Mouse (Mus musculus) Muller cell, postnatal 12 days (primary cell): Measurements from ENCODE around the gene Mrps35.

Experiments used
- DNase-seq: peaks from one replicate; pipeline ENCODE4 v3.0.0-alpha.2; 2015; ENCODE audit errors: inconsistent ontology term

Mrps35 gene

GRCm38 (mm10) chr6:147029591-147029990 is 13.0 kb upstream of the Mrps35 start:
- DNase-seq = no peak

GRCm38 (mm10) chr6:147030096-147030885 is 12.3 kb upstream of the Mrps35 start:
- DNase-seq = no peak

DNA sequence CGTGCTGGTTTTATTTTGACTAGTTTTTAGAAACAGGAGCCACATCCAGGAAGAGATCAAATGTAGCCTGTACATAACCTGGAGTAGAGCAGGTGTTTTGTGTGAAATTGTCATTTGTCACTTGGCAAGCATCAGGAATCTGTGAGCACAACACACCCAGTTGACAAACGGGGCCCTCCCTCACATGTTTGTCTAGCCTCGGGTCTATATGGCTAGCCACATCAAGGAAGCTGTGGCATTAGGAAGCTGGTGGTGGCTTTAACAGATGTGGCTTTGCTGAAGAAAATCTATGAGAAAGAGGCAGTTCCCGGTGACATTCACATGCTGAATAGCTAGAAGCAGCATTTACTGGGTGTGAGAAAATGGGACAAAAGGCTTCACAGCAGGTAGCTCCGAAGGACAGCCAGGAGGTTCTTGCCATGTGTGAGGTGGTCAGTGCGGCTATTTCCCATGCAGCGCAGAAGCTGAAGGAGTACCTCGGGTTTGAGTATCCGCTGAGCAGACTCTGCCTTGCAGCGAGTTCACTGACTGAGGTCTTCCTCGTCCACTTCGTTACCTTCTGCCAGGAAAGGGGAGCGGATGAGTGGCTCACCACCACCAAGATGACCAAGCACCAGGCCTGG is 10.2 kb upstream of the Mrps35 start, which contains the start of gene Rep15:
Gene Rep15, plus strand, starts transcription at position 282 of the 623 bp plus-strand sequence.
- no peak for DNase-seq

DNA sequence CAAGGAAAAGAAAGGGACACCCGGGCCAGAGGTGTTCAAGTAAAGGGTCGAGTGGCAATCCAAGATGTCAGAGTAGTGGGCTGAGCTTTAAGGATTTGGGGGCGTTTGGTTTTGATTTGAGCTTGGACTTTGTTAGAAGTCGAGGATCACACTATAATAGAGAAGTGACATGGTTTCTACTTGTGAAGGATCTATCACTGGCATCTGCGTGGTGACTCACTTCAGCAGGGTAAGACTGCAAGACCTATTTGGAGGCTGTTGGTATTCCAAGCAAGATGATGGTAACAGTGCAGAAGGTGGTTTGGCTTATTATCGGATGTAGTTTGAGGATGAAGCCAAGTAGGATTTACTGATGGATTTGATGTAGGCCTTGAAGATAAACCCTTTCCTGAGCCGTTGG is 1.1 kb downstream of the Mrps35 start:
- no peak for DNase-seq

GRCm38 (mm10) chr6:147049239-147049805 is 6.8 kb downstream of the Mrps35 start:
- DNase-seq = no peak

GRCm38 (mm10) chr6:147051666-147052065 is 9.1 kb downstream of the Mrps35 start:
- no peak for DNase-seq

DNA sequence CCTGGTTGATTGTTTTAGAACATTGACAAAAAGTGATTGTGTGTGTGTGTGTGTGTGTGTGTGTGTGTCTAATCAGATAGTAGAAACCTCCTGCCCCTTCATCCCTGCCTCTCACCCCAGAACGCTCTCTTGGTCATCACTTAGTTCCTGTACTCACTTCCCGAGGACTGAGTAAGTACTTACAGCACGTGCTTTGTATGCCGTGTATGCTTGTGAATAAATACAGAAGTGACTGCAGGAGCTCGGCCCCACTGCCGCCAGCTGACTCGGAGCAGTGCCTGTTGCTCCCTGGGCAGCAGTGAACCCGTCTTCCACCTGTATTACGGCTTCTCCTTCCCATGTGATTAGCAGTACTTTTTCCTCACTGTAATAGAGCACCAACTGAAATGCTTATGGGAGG is 9.9 kb downstream of the Mrps35 start:
- no peak for DNase-seq

- no peak for DNase-seq
Measured at GRCm38 (mm10) chr6:147053785-147054646, 11.5 kb downstream of the Mrps35 start.

- DNase-seq = no peak
Measured at GRCm38 (mm10) chr6:147055374-147055977, 12.9 kb downstream of the Mrps35 start.

DNA sequence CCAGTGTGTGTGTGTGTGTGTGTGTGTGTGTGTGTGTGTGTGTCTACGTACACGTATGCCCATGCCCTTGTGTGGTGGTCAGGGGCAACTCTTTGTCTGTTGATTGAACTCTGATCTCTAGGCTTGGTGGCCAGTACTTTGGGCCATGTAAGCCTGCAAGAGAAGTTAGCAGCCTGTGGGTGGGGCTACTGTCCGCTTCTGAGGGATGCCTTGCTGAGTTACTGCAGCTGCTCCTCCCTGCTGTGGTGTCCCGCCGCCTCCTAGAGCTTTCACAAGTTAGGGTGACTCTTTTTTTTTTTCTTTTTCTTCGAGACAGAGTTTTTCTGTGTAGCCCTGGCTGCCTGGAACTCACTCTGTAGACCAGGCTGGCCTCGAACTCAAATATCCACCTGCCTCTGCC is 16.8 kb downstream of the Mrps35 start:
- no peak for DNase-seq

GRCm38 (mm10) chr6:147061630-147062029 is 19.1 kb downstream of the Mrps35 start:
- no peak for DNase-seq

DNA sequence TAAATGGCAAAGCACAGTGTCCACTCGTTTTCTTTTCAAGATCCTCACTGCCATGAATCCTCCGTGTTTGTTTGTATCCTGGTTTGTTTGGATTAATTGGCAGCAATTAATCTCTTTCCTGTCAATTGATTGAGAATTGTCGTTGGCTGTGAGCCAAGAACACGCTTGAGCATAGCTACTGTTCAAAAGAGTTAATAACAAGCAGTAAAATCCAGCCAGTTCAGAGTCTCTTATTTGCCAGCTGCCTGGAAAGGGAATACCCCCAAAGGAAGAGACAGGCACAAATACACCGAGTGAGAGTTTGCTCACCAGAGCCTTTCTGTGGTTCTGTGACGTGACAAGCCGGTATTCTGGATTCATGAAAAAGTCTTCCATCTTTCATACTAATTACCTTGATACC is 19.5 kb downstream of the Mrps35 start:
- no peak for DNase-seq

DNA sequence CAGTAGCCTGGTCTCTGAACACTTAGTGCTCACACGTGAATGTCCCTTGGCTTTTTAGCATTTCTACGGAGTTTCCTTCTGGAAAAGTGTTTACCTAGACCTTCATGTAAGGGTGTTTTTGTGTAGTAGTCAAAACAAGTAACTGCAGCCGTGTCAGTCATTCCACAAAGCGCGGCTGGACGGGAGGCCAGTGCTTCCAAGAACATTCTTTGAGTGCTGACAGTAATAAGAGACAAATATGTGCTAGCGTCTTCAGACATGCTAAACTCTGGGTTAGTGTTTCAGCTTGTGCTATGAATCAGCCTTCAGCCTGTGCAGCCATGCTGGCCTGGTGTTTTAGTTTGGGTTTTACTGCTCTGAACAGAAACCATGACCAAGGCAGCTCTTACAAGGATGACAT is 20.1 kb downstream of the Mrps35 start:
- DNase-seq = no peak

GRCm38 (mm10) chr6:147064226-147064943 is 21.8 kb downstream of the Mrps35 start:
- no peak for DNase-seq

DNA sequence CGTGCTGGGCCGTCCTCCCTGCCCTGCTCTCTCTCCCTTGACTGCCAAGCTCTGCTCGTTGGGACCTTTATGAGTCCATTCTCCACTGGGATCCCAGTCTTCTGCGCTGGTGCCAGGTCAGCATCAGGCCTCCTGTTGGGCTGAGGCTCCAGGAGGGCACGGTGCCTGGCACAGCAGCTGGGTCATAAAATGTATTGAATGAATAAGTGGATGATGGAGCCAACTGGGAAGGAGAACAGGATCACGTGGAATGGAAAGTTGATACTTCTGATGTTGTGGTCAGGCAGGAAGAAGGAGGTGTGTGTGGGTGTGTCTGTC is 22.3 kb downstream of the Mrps35 start:
- no peak for DNase-seq

DNA sequence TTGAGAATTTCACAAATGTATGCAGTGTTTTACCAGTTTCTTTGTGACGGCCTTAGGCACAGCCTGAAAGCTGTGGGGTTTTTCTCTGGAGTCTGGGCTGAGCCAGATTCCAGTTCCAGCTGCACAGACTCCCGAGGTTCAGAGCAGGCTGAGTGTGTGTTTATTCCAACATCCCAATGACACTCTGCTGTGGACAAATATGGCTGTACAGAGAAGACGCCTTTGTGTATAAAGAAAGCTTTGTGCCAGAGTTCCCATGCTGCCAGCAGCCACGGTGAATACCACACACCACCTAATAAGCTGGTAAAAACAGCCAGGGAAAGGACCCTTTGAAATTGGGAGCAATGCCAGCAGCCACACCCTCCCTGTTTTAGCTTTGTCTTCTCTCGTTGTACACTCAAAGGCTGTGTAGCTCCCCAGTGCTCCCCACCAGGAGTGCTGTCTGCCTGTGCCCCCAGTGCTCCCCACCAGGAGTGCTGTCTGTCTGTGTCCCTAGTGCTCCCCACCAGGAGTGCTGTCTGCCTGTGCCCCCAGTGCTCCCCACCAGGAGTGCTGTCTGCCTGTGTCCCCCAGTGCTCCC is 33.3 kb downstream of the Mrps35 start:
- DNase-seq = no peak

DNA sequence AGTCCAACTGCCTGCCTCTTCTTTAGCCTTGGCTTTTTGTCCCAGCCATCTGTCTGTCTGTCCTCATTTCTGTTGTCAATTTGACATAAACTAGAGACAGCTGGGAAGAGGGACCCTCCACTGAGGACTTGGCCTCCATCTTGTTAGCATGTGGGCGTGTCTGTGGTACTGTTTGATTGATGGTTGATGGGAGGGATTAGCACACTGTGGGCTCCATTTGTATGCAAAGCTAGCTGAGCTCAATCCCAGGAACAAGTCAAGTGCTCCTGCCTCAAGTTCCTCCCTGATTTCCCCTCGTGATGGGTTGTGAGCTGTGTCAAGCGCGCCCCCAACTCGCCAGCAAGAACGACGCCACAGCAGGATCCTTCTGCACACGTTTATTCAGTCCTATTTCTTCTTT is 34.3 kb downstream of the Mrps35 start:
- DNase-seq = no peak

- DNase-seq = no peak
Measured at GRCm38 (mm10) chr6:147079919-147080318, 37.4 kb downstream of the Mrps35 start.

GRCm38 (mm10) chr6:147085398-147086040 is 43.0 kb downstream of the Mrps35 start:
- no peak for DNase-seq

GRCm38 (mm10) chr6:147086594-147087225 is 44.1 kb downstream of the Mrps35 start, which contains the start of gene Mansc4:
Gene Mansc4, minus strand, starts transcription at chr6:147087032.
- no peak for DNase-seq
